Mouse (Mus musculus) sigmoid colon, adult 10 weeks (tissue): ENCODE measurements around the gene Calm1. TPM values are rescaled to one million over a fixed set of nuclear protein-coding genes. Genes with fewer than 3 reads are reported as not detected.

Experiments
- polyA plus RNA-seq: library from polyadenylated mRNA; stranded (reverse); fragments of 350-450 nt; fragmentation: Illumina TruSeq; extraction: RNeasy Lipid Tissue Mini Kit (QIAGEN cat#74804); gene quantifications from one replicate; pipeline ENCODE4 v1.2.3, GENCODE M21; 2014; ENCODE audit warnings: low read depth, low replicate concordance

Gene Calm1
- 993 TPM for polyA plus RNA-seq

GRCm38 (mm10) chr12:100198967-100199660 is at the start of gene Calm1:
Calm1 (plus strand) TSS chr12:100199435.

GRCm38 (mm10) chr12:100159261-100159975 is 39.8 kb upstream of the Calm1 start, which contains the start of gene Nrde2:
Nrde2 (minus strand) TSS chr12:100159653.

Other genes with a start within 250 kb of the Calm1 start
- 0.35 TPM for gene Kcnk13, start 234.9 kb upstream of the Calm1 start, polyA plus RNA-seq
- 199 TPM for gene Psmc1, start 89.3 kb upstream of the Calm1 start, polyA plus RNA-seq
- 3.0 TPM for gene Nrde2, start 39.8 kb upstream of the Calm1 start, polyA plus RNA-seq